Mouse (Mus musculus) megakaryocyte, embryonic 14.5 days (primary cell): ENCODE results near the gene Rbm5.

ENCODE experiments used
- FLI1 ChIP-seq: IDR thresholded peaks from 2 replicates; pipeline ENCODE4 v1.6.1; 2012; ENCODE audit warnings: low read length, inconsistent platforms, mixed read lengths
- GATA1 ChIP-seq: IDR thresholded peaks from 3 replicates; pipeline ENCODE4 v1.6.1; 2012; ENCODE audit warnings: mixed read lengths, low read length, inconsistent platforms, borderline replicate concordance

DNA sequence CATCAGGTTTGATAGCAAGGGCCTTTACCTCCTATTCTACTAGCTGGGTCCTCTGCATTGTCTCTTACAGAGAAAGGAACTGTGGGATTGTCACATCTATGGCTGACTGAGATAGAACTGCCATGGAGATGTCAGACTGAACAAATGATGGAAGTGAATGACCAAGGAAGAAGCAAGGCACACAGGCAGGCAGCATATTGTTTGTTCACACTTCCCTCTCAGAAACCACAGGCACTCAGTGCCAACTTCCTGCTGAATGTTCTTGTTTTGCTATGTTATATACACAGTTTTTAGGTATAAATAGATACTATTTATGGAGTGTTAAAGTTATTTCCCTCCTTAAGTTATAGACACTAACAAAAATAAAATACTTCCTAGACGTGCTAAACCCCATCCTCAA is 23.5 kb downstream of the Rbm5 start:
- TF ChIP-seq GATA1 = no peak
- TF ChIP-seq FLI1 = no peak
